Mouse (Mus musculus) spleen, adult 2 months (tissue): ENCODE measurements at regions not wholly inside any gene's neighbourhood (a gene's known extent, or its start where the extent isn't known, plus 50 kb on each side); places are given as distances from the start of the nearest gene placed in this dataset.

ENCODE experiments used
- CTCF ChIP-seq: fragments of 200-500 bp; IDR thresholded peaks from 2 replicates; pipeline ENCODE4 v1.5.1; 2011; ENCODE audit warnings: mild to moderate bottlenecking, inconsistent platforms; ENCODE audit not compliant: insufficient read depth, insufficient read length, insufficient replicate concordance; ENCODE audit errors: extremely low read depth
- POLR2A ChIP-seq: fragments of 200-500 bp; IDR thresholded peaks from 2 replicates; pipeline ENCODE4 v1.6.1; 2011; ENCODE audit warnings: low read depth, low read length, inconsistent platforms

- TF ChIP-seq CTCF (no peak), POLR2A (no peak)
Observed at GRCm38 (mm10) chr1:128762854-128763253, 170.8 kb upstream of the Cxcr4 start.
